Mouse (Mus musculus): ENCODE measurements around the gene Pole2.

DNA sequence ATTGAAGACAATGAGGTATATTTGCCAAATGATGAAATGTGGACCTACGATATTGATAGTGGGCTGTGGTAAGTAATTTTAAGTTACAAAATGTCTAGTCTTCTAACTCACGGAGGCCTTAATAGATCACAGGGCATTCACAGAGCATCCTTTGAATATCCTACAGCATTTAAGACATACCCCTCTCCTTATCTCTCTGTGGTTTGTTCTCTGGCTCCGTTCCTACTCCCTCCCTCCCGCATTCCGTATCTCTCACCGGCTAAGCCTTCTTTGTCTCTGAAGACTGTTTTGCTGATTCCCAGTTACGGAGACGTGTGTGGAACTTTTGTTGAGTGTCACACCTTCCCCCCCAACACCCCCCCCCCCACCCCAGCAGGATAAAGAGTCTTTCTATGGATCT is 22.8 kb upstream of the Pole2 start:
- TF ChIP-seq CTCF (IDR thresholded peaks at IDR 0.05; ENCODE audit: low read depth, low read length): no peak
- TF ChIP-seq POLR2A (IDR thresholded peaks at IDR 0.05; ENCODE audit: extremely low read depth, insufficient read depth, low read length): no peak

Data from liver, adult 2 months (tissue).